Mouse (Mus musculus): ENCODE data around the gene Rgs13.

GRCm38 (mm10) chr1:144127965-144128364 lies 49.2 kb downstream of the Rgs13 start:
- no peak for TF ChIP-seq POLR2A (IDR thresholded peaks at IDR 0.05; ENCODE audit: control insufficient read depth, extremely low read depth, insufficient read depth, low read length, poor library complexity)
- no peak for TF ChIP-seq CTCF (IDR thresholded peaks at IDR 0.05; ENCODE audit: borderline replicate concordance, control insufficient read depth, extremely low read depth, insufficient read depth, low read length, poor library complexity)
